Mouse (Mus musculus) adrenal gland, postnatal 10 days (tissue): ENCODE data around the gene Dio1. TPM values are rescaled to one million over a fixed set of nuclear protein-coding genes. Genes with fewer than 3 reads are reported as not detected.

Experiments used
- DNase-seq: peaks from one replicate; pipeline ENCODE4 v3.0.0; 2021; ENCODE audit warnings: mixed read lengths
- total RNA-seq, 2 experiments: library from RNA; stranded (reverse); gene quantifications; 2 replicates each; pipeline ENCODE4 v1.2.3; 2021

Gene Dio1
- total RNA-seq, 2 experiments from 2014 or later = 9.1 to 12.2 TPM

DNA sequence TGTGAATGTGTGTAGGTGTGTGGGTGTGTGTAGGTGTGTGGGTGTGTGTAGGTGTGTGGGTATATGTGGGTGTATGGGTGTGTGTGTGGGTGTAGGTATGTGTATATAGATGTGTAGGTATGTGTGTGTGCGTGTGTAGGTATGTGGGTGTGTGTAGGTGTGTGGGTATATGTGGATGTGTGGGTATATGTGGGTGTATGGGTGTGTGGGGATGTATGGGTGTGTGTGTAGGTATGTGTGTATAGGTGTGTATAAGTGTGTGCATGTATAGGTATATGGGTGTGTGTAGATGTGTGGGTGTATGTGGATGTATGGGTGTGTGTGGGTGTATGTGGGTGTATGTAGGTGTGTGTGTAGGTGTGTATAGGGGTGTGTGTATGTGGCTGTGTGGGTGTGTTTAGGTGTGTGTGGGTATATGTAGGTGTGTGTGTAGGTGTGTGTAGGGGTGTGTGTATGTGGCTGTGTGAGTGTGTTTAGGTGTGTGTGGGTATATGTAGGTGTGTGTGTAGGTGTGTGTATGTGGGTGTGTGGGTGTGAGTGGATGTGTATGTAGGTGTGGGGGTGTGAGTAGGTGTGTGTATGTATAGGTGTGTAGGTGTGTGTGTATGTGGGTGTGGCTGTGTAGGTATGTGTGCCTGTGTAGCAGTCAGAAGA is 5.9 kb downstream of the Dio1 start:
- no peak for DNase-seq

DNA sequence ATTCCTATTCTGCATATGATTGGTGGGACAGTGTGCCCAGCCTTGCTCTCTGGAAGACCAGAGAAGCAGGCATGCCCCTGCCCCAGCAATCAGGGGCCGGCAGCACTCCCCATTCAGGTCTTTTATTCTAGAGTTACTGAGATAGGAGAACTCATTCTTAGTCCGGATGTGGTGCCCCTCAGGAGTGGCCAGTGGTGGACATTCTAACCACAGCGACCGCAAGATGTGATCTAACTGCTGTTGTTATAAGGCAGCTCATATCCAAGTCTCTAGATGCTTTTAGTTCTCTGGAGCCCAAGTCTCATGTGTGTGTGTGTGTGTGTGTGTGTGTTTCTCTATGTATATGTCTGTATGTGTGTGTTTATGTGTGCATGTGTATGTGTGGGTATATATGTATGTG is 6.6 kb downstream of the Dio1 start:
- DNase-seq = no peak

DNA sequence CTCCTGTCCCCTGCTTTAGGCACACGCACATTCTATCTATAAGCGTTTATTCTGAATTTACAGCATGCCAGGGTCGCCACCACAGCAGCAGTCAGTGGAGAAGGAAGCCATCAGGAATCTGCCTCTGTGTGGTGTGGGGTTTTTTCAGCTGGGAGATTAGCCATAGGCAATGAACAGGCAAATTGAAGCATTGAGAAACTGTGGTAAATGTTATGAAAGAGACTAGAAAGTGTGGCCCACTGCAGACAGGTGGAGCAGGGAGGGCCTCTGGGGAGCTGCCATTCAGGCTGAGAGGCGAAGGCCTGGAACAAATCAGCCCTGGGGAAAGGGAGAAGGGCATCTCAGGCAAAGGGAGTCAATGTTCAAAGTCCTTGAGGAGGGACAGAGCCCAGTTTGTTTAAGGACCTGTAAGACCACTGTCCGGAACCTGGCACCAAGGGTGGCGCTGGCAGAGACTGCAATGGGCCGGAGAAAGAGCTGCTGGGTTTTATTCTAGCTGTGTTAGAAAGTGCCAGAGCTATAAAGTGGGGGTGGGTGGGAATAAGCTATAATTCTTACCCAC is 7.1 kb downstream of the Dio1 start:
- peak; percentile 10 for DNase-seq

DNA sequence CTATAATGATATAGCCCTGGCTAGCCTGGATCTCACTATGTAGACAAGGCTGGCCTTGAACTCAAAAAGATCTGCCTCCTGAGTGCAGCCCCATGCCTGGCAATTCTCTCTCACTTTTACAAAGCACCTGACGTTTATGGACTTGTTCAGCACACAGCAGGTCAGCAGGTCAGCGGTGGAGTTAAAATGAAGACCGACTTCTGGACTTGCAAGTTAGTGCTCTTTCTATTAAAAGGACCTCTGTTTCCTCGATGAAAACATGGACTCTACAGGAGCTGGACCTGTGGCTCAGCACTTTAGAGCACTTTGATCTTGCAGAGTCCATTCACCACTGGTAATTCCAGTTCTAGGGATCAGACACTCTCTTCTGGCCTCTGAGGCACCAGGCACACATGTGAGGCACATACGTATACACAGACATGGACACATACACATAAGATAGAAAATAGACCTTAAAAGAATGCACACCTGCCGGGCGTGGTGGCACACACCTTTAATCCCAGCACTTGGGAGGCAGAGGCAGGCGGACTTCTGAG is 8.8 kb downstream of the Dio1 start:
- no peak for DNase-seq

DNA sequence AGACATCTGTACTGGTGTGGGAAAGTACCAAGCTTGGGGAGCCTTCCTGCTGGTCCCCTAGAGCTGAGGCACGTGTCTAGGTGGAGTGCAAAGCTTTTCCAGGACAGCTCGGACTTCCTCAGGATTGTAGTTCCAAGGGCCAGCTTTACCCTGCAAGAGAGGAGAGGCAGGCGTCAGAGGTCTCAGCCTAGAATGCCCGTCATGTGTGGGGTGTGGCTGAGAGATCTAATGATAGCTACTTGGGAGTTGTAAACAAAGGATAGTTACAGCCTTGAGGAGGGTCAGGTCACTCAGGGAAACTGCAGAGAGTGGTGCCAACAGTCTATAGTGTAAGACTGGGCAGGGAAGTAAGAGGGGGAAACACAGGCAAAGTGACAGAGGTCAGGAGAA is 14.7 kb downstream of the Dio1 start:
- DNase-seq = no peak

DNA sequence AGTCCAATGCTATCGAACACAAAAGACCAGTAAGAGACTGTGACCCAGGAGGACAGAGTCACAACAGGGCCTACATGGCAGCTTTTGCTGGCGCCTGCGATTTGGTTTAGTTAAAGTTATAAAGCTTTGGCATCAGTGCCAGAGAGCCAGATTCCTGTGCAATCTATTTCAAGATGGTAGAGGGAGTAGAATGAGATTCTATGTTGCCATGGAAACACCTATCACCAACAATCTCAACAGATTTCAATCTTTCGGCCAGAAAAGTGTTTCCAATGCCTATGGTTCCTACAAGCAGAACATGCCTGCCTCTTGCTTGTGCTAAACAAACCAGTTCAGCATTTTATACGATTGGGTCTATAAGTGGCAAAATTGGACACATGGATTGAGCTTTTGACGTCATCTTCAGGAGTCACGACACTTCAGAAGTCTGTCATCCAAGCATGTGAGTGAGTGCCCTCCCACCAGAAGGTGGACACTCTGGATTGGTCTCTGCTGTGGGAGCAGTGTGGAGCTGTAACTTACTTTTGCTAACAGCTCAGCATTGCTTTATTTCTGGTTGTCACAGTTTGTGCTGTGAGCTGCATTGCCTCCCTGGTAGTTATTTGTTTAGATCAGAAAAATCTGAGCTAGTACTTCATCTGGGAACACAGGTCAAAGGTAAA is 15.2 kb downstream of the Dio1 start:
- DNase-seq = no peak

DNA sequence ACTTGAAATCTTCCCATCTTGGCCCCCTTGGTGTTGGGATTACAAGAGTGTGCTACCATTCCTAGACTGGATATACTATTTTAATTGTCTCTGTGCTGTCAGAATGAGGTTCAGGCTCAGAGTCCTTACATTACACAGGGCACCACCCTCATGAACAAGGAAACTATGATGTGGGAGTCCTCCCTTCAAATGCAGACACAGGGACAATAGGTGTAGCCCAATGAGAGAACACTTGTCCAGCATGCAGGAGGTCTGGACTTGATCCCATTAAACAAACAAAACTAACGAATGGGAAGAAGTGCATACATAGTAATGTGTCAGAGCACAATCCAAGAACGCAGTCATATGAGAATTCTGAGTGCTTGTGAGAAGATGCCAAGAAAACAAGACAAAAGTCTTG is 19.5 kb downstream of the Dio1 start:
- no peak for DNase-seq

DNA sequence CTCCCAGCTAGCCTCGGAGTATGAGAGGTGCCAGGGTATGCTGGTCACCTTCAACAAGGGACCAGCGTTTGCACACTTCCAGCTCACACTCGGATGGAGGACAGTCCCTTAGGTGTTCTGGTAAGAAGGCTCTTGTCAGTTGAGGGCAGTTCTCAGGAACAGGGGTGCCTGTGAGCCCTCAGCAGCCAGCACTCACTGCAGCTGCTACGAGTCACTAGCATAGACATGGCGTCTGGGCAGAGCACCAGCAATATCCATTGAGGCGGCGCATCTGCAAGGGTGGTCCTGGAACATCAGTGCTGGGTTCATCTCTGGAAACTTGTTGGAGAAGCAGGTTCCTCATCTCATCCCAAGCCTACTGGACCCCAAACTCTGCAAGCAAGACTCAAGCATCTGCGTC is 20.6 kb downstream of the Dio1 start:
- no peak for DNase-seq

DNA sequence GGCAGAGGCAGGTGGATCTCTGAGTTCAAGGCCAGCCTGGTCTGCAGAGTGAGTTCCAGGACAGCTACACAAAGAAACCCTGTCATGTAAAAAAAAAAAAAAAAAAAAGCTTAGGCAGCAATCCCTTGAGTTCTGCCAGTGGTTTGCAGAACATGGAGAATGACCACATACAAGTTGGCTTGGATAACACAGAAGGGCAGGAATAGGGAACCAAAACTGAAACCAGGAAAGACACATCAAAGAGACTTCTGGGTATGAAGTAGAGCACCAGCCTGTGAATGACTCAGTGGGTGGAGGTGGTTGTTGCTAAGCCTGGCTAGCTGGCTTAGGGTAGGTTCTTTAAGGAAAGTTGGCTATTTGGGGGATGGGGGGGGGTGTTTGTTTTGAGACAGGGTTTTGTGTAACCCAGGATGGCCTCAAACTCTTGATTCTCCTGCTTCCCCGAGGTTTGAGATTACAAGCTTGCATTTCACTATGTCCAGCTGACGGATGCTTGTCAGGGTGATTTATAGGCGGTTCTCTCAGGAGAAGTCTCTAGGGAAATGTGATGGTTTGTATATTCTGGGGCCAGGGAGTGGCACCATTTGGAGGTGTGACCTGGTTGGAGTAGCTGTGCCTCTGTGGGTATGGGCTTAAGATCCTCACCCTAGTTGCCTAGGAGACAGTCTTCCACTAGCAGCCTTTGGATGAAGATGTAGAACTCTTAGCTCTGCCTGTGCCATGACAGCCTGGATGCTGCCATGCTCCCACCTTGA is 21.3 kb downstream of the Dio1 start:
- no peak for DNase-seq

DNA sequence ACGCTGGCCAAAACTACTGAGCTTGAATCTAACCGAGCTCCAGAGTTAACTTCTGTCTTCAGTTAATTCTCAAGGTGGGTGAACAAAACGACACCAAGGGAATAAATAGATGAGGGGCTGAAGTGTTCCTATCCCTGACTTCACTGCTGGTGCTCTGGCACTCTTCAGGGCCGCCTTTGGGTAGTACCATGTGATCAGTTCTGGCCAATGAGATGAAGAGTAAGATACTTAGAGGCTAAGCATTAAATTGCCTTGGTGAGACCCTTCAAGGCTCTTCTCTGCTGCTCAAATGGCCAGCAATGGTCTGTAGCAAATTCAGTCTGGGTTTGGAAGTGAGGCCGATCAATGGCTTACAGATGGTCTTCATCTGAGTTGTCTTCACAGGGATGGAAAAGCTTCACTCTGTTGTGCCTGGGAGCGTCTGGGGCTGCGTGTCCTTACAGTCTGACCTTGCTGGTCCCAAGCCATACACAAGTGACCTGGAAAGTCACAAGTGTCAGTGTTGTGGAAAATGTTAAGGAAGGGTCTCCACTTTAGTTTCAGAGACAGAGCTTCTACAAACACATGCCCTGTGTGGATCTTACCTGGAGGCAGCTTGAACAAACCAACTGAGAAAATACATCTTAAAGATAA is 26.0 kb downstream of the Dio1 start:
- DNase-seq = no peak

DNA sequence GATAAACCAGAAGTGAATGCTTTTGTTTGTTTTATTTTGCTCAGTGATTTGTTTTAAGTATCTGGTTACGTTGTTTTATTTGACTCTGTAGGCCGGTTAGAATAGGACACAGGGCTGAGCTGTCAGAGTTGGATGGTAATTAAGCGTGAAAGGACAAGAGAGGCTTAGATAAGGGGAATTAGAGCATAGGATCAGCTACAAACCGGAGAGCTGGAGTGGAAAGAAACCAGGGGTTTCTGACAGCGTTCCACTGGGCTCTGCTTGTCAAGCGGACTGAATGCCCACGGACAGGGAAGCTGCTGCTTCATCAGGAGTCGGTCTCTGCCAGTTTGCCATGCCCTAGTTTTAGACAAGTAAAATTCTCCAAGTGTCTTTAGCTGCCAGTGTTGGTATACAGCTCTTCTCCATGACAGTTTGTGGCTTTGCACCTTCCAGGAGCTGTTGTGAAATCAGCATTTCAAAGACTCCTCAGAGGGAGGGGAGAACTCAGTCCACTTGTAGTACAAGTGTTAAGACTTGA is 28.7 kb downstream of the Dio1 start:
- DNase-seq = no peak

DNA sequence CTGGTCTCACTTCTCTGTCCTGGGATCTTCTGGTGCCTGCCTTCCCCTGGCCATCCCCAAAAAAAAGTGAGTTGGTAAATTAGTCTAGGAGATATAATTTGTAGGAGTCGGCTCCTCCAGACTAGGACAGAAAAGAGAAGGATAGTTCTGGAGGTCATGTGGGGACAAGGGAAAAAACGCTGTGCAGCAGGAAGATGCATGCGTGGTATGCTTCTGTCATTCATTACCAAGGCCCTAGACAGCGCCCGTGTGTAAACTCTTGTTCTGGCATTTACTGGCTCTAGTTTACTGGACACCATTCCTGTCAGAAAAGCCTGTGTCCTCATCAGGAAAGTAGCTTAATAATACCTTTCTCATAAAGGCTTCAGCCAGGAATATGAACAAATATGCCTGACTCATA is 32.5 kb downstream of the Dio1 start:
- DNase-seq = no peak

DNA sequence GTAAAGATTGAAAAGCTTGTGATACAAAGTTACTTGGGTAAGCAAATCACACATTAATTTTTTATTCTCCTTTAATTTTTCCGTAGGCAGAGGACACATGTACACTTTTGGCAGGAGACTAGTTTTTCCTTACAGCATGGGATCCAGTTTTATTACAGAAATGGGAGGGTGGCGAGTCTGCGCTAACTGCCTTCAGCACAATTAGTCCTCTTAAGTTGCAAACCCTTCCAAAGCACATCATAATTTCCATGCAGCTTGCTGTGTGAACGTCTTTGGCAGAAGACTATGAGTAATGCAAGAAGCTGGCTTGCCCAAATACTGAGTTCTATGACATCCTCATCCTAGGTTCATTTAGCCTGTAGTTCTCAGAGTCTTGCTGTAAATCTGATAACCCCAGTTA is 33.3 kb downstream of the Dio1 start:
- no peak for DNase-seq

DNA sequence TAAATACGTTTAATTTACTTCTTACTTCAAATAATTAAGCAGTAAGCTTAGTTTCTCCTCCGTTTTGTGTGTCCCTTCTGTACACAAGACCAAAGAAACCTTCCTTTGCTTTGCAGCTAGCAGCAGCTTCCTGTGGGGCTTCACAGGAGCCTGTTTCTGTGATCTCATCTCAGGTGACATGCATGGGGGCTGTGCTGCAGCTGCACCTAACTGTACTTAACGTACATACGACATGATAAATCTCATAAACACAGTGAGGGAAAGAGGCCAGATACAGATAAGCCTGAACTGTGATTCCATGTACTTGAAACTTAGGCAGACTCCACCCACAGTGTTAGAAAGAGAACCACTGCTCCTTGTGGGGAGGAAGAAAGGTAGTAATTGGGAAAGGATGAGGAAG is 47.0 kb downstream of the Dio1 start:
- no peak for DNase-seq

DNA sequence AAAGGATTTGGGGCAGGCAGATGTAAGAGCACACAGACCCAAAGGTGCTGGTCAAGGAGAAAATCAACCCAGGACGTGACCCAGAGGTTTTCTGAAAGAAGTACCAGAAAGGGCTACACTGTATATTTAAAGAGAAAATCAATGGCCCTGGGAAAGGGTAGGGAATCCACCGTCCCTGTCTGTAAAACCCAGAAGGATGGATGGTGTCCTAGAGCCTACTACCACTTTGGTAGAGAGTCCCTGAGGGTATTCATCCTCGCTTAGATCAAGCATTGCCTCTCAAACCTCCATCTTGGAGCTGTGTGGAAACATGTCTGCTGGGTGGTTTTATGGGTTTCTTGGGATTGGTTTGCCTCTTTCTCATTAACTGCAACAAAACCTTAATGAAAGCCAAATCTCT is 52.6 kb downstream of the Dio1 start:
- no peak for DNase-seq

DNA sequence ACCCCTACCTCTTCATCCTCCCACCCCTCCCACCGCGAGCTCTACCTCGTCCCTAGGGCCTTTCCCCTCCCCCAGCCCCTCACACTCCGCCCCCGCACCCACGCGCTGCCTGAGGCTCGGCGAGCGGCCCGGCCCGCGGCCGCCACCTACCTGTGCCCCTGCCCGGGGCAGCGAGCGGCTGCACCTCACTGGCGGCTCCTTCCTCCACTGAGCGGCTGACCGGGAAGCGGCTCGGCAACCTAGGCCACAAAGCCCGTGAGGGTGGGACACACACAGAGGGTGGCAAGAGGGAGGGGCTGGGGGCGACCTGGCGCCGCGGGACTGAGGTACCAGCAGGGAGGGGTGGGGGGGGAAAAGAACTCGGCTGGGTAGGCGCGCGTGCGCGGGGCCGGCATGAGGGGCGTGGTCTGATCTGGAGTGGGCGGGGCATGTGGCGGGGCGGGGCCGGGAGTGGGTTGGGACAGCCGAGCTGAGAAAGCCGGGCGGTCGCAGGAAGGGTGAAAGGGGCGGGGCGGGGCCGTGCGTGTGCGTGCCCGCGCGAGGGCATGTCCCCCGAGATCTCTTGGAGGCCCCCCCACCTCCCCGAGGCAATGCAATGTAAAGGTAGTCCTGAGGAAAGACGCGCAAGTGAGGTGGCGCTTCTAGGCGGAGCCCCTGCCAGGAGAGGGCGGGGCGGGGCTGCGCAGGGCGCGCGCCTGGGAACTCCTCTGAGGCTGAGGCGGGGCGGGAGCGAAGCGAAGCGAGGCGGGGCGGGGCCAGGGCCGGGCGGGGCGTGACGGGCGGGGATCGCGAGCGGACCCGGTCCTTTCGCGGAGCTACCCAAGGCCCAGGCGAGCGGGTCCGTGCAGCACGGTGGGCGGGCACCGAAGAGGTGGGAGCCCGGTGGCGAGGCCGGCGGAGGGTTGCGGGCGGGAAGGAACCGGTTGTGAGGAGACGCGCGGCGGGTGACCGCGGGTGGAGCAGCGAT is 53.6 kb downstream of the Dio1 start, which contains the start of the genes Lrrc42 and Hspb11:
Gene Lrrc42, minus strand, starts transcription at position 408 of the 967 bp plus-strand sequence.
Gene Hspb11, plus strand, starts transcription at position 469 of the 967 bp plus-strand sequence.
- DNase-seq = peak; percentile 97

DNA sequence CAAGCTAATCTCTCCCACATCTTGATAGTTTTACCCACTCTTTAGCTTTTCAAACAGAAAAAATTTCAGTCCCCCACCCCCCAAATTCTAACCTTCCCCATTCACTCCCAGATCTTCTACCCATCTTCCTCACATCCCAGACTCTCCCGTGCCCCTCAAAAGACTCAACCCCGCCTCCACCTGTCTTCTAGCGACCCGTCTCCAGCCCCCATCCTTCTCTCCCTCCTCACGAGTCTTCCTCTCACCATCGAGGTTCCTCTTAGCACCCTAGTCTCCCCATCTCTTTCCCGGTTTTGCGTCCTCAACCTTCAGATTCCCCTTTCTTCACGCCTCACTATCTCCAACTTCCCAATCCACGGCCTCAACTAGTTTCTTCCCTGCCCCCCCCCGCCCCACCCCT is 54.4 kb downstream of the Dio1 start:
- DNase-seq = no peak

DNA sequence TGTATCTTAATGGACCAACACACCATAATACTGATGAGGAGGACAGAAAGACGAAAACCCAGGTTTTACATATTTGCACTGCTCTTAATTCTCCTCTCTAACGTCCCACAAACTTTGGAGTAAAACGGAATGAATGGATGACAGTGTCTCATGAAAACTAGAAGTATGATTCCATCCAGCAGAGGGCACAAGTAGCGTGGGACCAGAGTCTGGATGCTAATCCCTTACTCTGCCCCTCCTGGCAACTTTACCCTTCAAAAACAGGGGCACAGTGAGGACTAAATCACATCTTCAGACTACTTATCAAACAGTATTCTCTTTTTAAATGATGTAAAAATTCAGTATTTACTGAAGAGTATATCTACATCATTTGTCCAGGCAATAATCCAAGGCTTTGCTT is 56.5 kb downstream of the Dio1 start:
- DNase-seq = peak; percentile 51

DNA sequence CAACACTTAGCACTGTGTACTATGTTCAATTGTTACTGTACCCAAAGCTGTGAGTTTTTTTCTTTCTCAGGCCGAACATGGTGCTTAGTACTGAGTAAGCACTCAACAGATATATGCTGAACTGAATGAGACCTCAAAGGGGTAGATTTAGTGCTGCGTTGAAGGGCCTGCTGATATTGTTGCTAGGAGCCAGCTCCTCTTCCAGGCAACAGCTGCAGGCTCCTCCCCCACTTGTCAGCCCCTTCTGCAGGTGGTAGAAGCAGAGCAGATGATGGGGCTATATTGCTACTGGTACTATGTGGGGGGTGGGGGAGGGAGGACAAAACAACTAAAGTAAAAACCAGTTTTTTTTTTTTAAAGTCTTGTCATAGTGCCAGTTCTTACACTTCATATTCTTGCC is 57.5 kb downstream of the Dio1 start:
- DNase-seq = no peak

DNA sequence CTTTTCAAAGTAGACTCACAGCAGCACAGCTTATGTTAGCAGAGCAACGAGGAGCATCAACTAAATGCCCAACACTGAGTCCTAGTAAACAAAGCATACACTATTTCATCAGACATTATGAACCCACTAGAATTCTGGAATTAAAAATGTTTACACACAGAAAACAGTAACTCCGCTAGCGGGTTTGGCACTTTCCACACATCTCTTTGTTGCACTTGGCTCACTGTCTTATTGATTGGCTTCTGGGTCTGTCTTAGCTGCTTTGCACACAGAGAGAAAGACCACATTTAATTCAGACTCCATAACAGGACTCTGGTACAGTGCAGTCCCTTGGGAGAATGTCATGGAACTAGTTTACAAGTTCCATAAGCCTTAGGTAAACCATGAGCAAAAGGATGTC is 58.9 kb downstream of the Dio1 start:
- DNase-seq = no peak

DNA sequence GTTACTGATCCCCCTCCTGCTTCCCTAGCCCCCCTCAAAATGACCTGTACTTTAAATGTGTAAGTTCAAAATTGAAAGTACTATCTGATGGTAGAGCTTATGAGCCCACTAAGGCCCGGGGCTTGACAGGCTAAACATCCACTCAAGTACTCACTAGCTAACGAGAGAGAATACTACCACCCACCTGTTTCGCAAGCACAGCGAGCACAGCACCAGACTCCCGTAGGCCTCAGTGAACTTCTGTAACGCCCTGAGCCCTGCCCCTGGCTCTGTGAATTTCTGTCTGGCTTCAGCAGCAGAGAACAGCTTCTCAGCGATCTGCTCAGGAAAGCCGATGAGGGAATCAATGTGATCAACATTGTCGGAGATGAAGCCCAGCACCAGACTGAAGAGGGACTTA is 59.9 kb downstream of the Dio1 start:
- no peak for DNase-seq
